Mouse (Mus musculus): Measurements from ENCODE around the gene Plekhm1. TPM values are rescaled to one million over a fixed set of nuclear protein-coding genes. Genes with fewer than 3 reads are reported as not detected.
"Not testable (repeated sequence)": the region's sequence is repeated elsewhere in the genome, so short reads cannot be mapped to it uniquely, and the experiment has no call there.

Gene Plekhm1
- 4.7 and 5.2 TPM in 2 replicates for polyA plus RNA-seq (2015; fragmentation: Nextera tagmentation; extraction: Ambion mirVana)

DNA sequence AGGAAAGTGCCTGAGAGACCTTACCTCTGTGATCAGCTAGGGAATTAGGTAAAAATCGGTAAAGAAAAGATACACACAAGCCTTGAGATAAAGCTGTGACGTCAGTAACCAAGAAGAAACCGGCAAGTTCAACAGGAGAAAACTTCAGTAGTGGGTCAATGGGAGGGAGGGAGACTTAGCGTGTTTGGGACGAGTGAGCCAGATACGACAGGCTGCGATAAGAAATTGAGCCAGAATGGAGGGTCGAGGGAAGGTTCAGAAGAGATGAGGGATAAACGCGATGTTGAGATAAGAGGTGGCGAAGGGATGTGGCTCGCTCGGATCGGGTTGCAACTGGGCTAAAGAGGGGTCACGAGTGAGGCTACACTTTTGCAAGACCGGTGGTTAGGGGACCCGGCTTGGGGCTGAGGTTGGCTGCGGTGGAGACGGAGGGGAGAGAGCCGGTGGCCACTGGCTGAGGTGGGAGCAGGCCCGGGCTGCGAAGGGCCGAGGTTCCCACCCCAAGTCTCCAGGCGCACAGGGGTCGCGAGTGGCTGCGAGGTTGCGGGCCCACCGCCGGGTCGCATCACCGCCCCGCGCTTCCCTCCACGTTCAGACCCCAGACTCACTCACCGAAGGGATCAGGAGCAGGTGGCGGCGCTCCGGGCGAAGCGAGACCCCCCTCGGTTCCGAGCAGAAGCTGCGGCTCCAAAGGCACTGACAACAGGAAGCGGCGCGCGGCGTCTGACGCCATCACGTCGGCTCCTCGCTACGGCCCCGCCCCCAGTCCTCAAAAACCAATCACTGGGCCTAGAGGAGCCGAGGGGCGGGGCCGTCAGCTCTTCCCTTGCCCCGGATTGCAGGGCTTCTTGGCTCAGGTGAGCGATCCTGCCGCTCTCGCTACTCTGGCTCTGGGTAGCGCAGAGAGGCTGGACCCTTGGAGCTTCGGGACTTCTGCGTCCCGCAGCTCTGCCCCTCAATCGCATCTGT is at the start of gene Plekhm1:
Gene Plekhm1, minus strand, starts transcription at position 707 of the 969 bp plus-strand sequence.
- Histone ChIP-seq H3K36me3 (ENCODE audit: control insufficient read depth, insufficient read depth) (no peaks in the 10 kb centered on the region; the same call in 1 of the 2 replicates), H3K4me2 (replicated peaks; ENCODE audit: low read depth) (peak within 1 kb of the TSS; percentile 88), H3K9me3 (ENCODE audit: control insufficient read depth) (no peaks in the 10 kb centered on the region), H3K9ac (ENCODE audit: low read depth, low read length) (peak within 1 kb of the TSS; percentile 86), H3K27ac (ENCODE audit: low read depth, low read length) (peak within 1 kb of the TSS; percentile 86), H3K4me3 (ENCODE audit: low read depth, low read length) (peak within 1 kb of the TSS; percentile 86), H3K27me3 (replicated peaks; ENCODE audit: control insufficient read depth, insufficient read depth, low read length) (no peaks in the 10 kb centered on the region), H3K4me1 (replicated peaks; ENCODE audit: control insufficient read depth, insufficient read depth, low read length) (no peaks in the 10 kb centered on the region)
- 0% methylated on average over 64 of the region's 67 CpGs for WGBS
- ATAC-seq, result peak; percentile 95
- no peak for TF ChIP-seq CTCF (IDR thresholded peaks at IDR 0.05; ENCODE audit: low read depth)

DNA sequence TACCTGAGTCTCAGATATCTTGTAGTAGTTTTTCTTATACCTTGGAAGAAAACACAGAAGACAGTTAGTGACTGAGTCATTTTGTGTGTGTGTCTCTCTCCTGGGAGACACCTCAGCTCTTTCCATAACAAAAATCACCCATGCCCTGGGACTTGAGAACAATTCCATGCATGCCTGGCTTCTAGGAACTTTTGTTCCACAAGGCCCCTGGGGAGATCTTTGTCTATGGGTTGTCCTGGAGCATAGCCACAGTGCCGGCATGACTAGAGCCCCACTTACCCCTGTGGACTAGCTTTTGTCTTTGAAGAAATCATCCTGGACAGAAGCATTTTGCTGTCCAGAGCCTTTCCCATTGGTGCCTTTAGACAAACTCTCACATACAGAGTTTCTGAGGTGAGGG is 38.6 kb upstream of the Plekhm1 start:
- not testable (repeated sequence) for H3K4me1 ChIP-seq (replicated peaks; ENCODE audit: control insufficient read depth, insufficient read depth, low read length); H3K9me3 ChIP-seq (ENCODE audit: control insufficient read depth); H3K4me3 ChIP-seq (ENCODE audit: low read depth, low read length); ATAC-seq; H3K9ac ChIP-seq (ENCODE audit: low read depth, low read length); H3K27ac ChIP-seq (ENCODE audit: low read depth, low read length); H3K4me2 ChIP-seq (replicated peaks; ENCODE audit: low read depth); H3K27me3 ChIP-seq (replicated peaks; ENCODE audit: control insufficient read depth, insufficient read depth, low read length); H3K36me3 ChIP-seq (ENCODE audit: control insufficient read depth, insufficient read depth)
- WGBS, result 88% methylated on average over 1 of the region's 1 CpGs

DNA sequence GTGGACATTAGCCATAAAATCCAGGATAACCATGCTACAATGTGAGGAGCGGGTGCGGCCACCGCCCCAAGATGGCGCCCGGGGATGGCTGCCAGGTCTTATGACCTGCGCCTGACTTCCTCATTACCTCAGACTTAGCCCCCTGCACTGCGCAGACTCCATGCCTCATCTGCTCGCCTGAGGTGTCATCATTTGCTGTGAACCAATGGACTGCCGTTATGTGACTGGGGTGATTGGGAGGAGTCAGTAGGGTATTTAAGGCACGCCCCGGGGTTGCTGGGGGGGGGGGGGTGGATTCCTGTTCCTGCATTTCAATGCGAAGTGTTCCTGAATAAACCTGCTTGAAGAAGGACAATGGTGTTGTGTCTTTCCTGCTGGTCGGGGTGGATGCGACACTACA is 37.2 kb upstream of the Plekhm1 start:
- not testable (repeated sequence) for H3K9ac ChIP-seq (ENCODE audit: low read depth, low read length); H3K9me3 ChIP-seq (ENCODE audit: control insufficient read depth); H3K4me3 ChIP-seq (ENCODE audit: low read depth, low read length); H3K4me2 ChIP-seq (replicated peaks; ENCODE audit: low read depth); H3K27me3 ChIP-seq (replicated peaks; ENCODE audit: control insufficient read depth, insufficient read depth, low read length); H3K36me3 ChIP-seq (ENCODE audit: control insufficient read depth, insufficient read depth); H3K27ac ChIP-seq (ENCODE audit: low read depth, low read length); H3K4me1 ChIP-seq (replicated peaks; ENCODE audit: control insufficient read depth, insufficient read depth, low read length); ATAC-seq
- WGBS, result 86% methylated on average over 14 of the region's 14 CpGs

DNA sequence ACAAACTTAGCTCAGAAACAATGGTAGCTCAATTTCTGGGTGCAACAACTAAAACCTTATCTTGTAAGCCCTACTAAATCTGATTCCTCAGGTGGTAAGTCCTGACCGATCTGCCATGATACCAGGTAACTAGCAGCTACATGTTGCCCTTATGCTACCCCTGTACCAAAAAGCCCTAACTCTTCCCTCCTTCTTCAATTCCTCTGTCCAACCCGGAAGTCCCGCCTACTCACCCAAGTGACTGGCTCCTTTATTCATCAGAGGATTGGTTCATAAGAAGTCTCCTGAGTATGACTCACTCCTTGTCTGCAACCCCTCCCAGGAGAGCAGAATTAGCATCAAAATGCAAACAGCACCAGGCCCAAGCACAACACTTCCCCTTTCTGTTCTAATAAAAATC is 31.2 kb upstream of the Plekhm1 start:
- no peak for ATAC-seq
- no peak overlapping the region for H3K4me3 ChIP-seq (ENCODE audit: low read depth, low read length)
- 93% methylated on average over 3 of the region's 3 CpGs for WGBS
- H3K27ac ChIP-seq (ENCODE audit: low read depth, low read length), result no peak overlapping the region
- H3K9me3 ChIP-seq (ENCODE audit: control insufficient read depth), result no peaks in the 10 kb centered on the region
- no peak for TF ChIP-seq CTCF (IDR thresholded peaks at IDR 0.05; ENCODE audit: low read depth)
- no peak overlapping the region for H3K9ac ChIP-seq (ENCODE audit: low read depth, low read length)
- H3K4me2 ChIP-seq (replicated peaks; ENCODE audit: low read depth), result no peak overlapping the region
- H3K36me3 ChIP-seq (ENCODE audit: control insufficient read depth, insufficient read depth), result no peaks in the 10 kb centered on the region
- H3K4me1 ChIP-seq (replicated peaks; ENCODE audit: control insufficient read depth, insufficient read depth, low read length), result no peaks in the 10 kb centered on the region
- no peaks in the 10 kb centered on the region for H3K27me3 ChIP-seq (replicated peaks; ENCODE audit: control insufficient read depth, insufficient read depth, low read length)

DNA sequence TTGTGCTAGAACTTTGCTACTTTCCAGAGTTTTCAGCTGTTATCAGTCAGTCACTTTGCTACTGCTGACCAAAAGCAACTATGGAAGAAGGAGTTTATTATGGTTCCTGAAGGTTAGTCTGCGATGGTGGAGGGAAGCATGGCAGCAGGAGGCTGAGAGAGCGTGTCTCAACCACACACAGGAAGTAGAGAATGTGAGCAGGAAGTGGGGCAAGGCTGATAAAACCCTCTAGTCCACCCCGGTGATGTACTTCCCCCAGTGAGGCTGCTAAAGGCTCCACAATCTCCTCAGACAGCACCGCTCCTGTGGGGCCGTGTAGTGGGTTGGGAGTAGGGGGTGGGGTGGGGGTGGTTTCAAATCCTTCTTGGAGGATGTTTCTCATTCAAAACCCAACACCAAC is 23.8 kb upstream of the Plekhm1 start:
- Histone ChIP-seq H3K9me3 (ENCODE audit: control insufficient read depth) (no peaks in the 10 kb centered on the region), H3K27me3 (replicated peaks; ENCODE audit: control insufficient read depth, insufficient read depth, low read length) (no peaks in the 10 kb centered on the region), H3K4me3 (ENCODE audit: low read depth, low read length) (no peak overlapping the region), H3K4me1 (replicated peaks; ENCODE audit: control insufficient read depth, insufficient read depth, low read length) (no peaks in the 10 kb centered on the region), H3K27ac (ENCODE audit: low read depth, low read length) (no peak overlapping the region), H3K4me2 (replicated peaks; ENCODE audit: low read depth) (no peak overlapping the region), H3K36me3 (ENCODE audit: control insufficient read depth, insufficient read depth) (no peaks in the 10 kb centered on the region), H3K9ac (ENCODE audit: low read depth, low read length) (no peak overlapping the region)
- TF ChIP-seq CTCF (IDR thresholded peaks at IDR 0.05; ENCODE audit: low read depth), result no peak
- no peak for ATAC-seq
- 76% methylated on average over 5 of the region's 5 CpGs for WGBS

DNA sequence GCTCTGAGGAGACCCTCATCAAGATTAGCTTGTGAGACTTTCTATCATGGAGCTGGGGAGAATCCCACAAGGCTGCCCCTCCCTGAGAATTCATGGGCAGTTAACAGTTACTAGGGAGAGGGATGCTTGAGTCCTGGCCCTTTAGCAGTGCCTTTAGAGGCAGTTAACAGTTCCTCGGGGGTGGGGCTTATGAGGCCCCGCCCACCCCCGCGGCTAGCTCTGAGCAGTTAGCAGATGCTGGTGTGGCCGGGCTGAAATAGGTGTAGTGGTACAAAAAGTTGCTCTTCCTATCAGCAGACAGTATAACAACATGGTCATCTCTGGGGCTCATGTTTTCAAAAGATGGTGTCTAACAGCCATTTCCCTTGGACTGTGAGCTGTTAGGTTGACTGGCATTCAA is 12.5 kb upstream of the Plekhm1 start:
- Histone ChIP-seq H3K27ac (ENCODE audit: low read depth, low read length) (no peak overlapping the region), H3K4me1 (replicated peaks; ENCODE audit: control insufficient read depth, insufficient read depth, low read length) (no peaks in the 10 kb centered on the region), H3K9me3 (ENCODE audit: control insufficient read depth) (no peaks in the 10 kb centered on the region), H3K27me3 (replicated peaks; ENCODE audit: control insufficient read depth, insufficient read depth, low read length) (no peaks in the 10 kb centered on the region), H3K9ac (ENCODE audit: low read depth, low read length) (no peak overlapping the region), H3K4me3 (ENCODE audit: low read depth, low read length) (no peak overlapping the region), H3K36me3 (ENCODE audit: control insufficient read depth, insufficient read depth) (no peaks in the 10 kb centered on the region), H3K4me2 (replicated peaks; ENCODE audit: low read depth) (no peak overlapping the region)
- WGBS, result 17% methylated on average over 5 of the region's 5 CpGs
- ATAC-seq, result no peak
- no peak for TF ChIP-seq CTCF (IDR thresholded peaks at IDR 0.05; ENCODE audit: low read depth)

Data from intestine, postnatal 0 days (tissue).